ENCODE assay signal across 8 mouse cellular contexts in genomic region chr7:84151960-84152334, GRCm38 (mm10). TPM values are rescaled to one million over a fixed set of nuclear protein-coding genes. Genes with fewer than 3 reads are reported as not detected.
DNase-seq lines count a peak whose midpoint lies in the region; ATAC-seq lines count a peak whose summit lies in the region.

No protein-coding gene starts in this region.

- WGBS in heart, embryonic 14.5 days = under 1% methylated on average over 45 of the region's 55 CpGs
- WGBS in liver, embryonic 13.5 days (ENCODE audit: insufficient replicate concordance) = 0% methylated on average over 39 of the region's 55 CpGs
- under 1% methylated on average over 43 of the region's 55 CpGs for WGBS in stomach, embryonic 16.5 days

- H3K27ac ChIP-seq in heart, embryonic 14.5 days (replicated peaks in 1 of 2; ENCODE audit: control insufficient read depth in 1 of 2, insufficient read depth in 1 of 2, low read depth in 2 of 2, low read length in 2 of 2) = peak overlapping the region; percentile 63 to 95
- peak overlapping the region; percentile 81 for H3K27ac ChIP-seq in liver, embryonic 13.5 days
- peak overlapping the region; percentile 85 for H3K27ac ChIP-seq in stomach, embryonic 16.5 days (ENCODE audit: low read length)

- peaks cover 5% of the 10 kb centered on the region; the same call in 1 of the 2 replicates for H3K36me3 ChIP-seq in heart, embryonic 14.5 days (ENCODE audit: control insufficient read depth, insufficient read depth, low read length)
- H3K36me3 ChIP-seq in liver, embryonic 13.5 days = 0 out of 2 replicates have a peak, but pooled peaks cover 2% of the 10 kb centered on the region
- no peaks in the 10 kb centered on the region for H3K36me3 ChIP-seq in stomach, embryonic 16.5 days (ENCODE audit: control insufficient read depth, insufficient read depth, low read length)

- peak; percentile 97 for DNase-seq in CD4-positive helper T cell, adult 2 months (ENCODE audit: low read depth, low spot score)
- DNase-seq in brain, embryonic 18.5 days (ENCODE audit: low read depth, low spot score) = peak; percentile 88
- DNase-seq in kidney, postnatal 14 days = peak; percentile 98
- peak; percentile 86 for DNase-seq in liver, embryonic 13.5 days
- DNase-seq in neural tube, embryonic 10.5 days (ENCODE audit: extremely low spot score, low spot score) = peak; percentile 94

- no peaks in the 10 kb centered on the region for H3K9me3 ChIP-seq in heart, embryonic 14.5 days (ENCODE audit: control insufficient read depth, low read length)
- H3K9me3 ChIP-seq in liver, embryonic 13.5 days (replicated peaks) = no peaks in the 10 kb centered on the region
- H3K9me3 ChIP-seq in stomach, embryonic 16.5 days (replicated peaks; ENCODE audit: control insufficient read depth, low read length) = no peaks in the 10 kb centered on the region

- H3K9ac ChIP-seq in heart, embryonic 14.5 days (ENCODE audit: low read length) = peak overlapping the region; percentile 98
- peak overlapping the region; percentile 89 for H3K9ac ChIP-seq in liver, embryonic 13.5 days
- peak overlapping the region; percentile 95 for H3K9ac ChIP-seq in stomach, embryonic 16.5 days (ENCODE audit: low read length)

- peaks cover 8 to 30% of the 10 kb centered on the region in 2 experiments for H3K4me1 ChIP-seq in heart, embryonic 14.5 days (ENCODE audit: control insufficient read depth in 2 of 2, insufficient read depth in 2 of 2, low read length in 2 of 2)
- peaks cover 55% of the 10 kb centered on the region for H3K4me1 ChIP-seq in liver, embryonic 13.5 days (replicated peaks)
- H3K4me1 ChIP-seq in stomach, embryonic 16.5 days (ENCODE audit: control insufficient read depth, insufficient read depth, low read length) = peaks cover 27% of the 10 kb centered on the region

- H3K27me3 ChIP-seq in heart, embryonic 14.5 days (ENCODE audit: control insufficient read depth, insufficient read depth, low read length) = no peaks in the 10 kb centered on the region
- no peaks in the 10 kb centered on the region for H3K27me3 ChIP-seq in liver, embryonic 13.5 days
- H3K27me3 ChIP-seq in stomach, embryonic 16.5 days (ENCODE audit: control insufficient read depth, insufficient read depth, low read length) = no peaks in the 10 kb centered on the region

- peak; percentile 93 for ATAC-seq in erythroid progenitor cell, adult 5-6 weeks (replicated peaks; ENCODE audit: low FRiP score, poor library complexity, severe bottlenecking)
- ATAC-seq in heart, embryonic 14.5 days (ENCODE audit: insufficient number of reproducible peaks, insufficient read depth, low FRiP score, low read depth) = peak; percentile 93
- peak; percentile 94 for ATAC-seq in liver, embryonic 13.5 days (ENCODE audit: low read depth)
- peak; percentile 97 for ATAC-seq in stomach, embryonic 16.5 days (ENCODE audit: insufficient read depth, low FRiP score)

- peak overlapping the region; percentile 78 for H3K4me2 ChIP-seq in heart, embryonic 14.5 days (ENCODE audit: low read length)
- H3K4me2 ChIP-seq in liver, embryonic 13.5 days = peak overlapping the region; percentile 96
- H3K4me2 ChIP-seq in stomach, embryonic 16.5 days (ENCODE audit: low read depth, low read length) = peak overlapping the region; percentile 66

- peak overlapping the region; percentile 51 to 93 for H3K4me3 ChIP-seq in heart, embryonic 14.5 days (ENCODE audit: control insufficient read depth in 1 of 2, insufficient read depth in 1 of 2, low read depth in 1 of 2, low read length in 2 of 2)
- H3K4me3 ChIP-seq in liver, embryonic 13.5 days (replicated peaks) = peak overlapping the region; percentile 92
- peak overlapping the region; percentile 65 for H3K4me3 ChIP-seq in stomach, embryonic 16.5 days (replicated peaks; ENCODE audit: low read length)

RNA-seq across cellular contexts. Expression of gene Abhd17c, which starts 0.3 kb away (rescaled TPM):
- 10.1 and 13.7 TPM in 2 replicates for total RNA-seq in erythroid progenitor cell, adult 5-6 weeks (2015; ENCODE audit: low replicate concordance)
- total RNA-seq in erythroid progenitor cell, adult 5-6 weeks (2017; ENCODE audit: low replicate concordance) = 2.3 and 4.3 TPM in 2 replicates
- 76.7 and 82.0 TPM in 2 replicates for polyA plus RNA-seq in heart, embryonic 14.5 days (2014; fragmentation: Nextera tagmentation; extraction: Ambion mirVana)
- polyA plus RNA-seq in liver, embryonic 13.5 days (2015; fragmentation: Nextera tagmentation; extraction: Ambion mirVana) = 14.9 and 18.2 TPM in 2 replicates
- 7.4 and 8.9 TPM in 2 replicates for polyA plus RNA-seq in stomach, embryonic 16.5 days (2015; fragmentation: Nextera tagmentation; extraction: Ambion mirVana)

Comparison
In these comparisons a context has a peak if more than half of its experiments do, and no peak if none do; other contexts are left out.
1. Peak in every context shown above with its lines: DNase-seq, ATAC-seq, H3K4me3 ChIP-seq and H3K27ac ChIP-seq.